Mouse (Mus musculus) stomach, postnatal 0 days (tissue): ENCODE measurements at regions not wholly inside any gene's neighbourhood (a gene's known extent, or its start where the extent isn't known, plus 50 kb on each side); places are given as distances from the start of the nearest gene placed in this dataset.

Experiments used
- CTCF ChIP-seq: IDR thresholded peaks from 2 replicates; pipeline ENCODE4 v1.5.1; 2016; ENCODE audit warnings: antibody characterized with exemption, low read depth, mild to moderate bottlenecking, moderate library complexity
- EP300 ChIP-seq: optimal IDR thresholded peaks from 2 replicates; pipeline ENCODE3; 2016; ENCODE audit warnings: antibody characterized with exemption

DNA sequence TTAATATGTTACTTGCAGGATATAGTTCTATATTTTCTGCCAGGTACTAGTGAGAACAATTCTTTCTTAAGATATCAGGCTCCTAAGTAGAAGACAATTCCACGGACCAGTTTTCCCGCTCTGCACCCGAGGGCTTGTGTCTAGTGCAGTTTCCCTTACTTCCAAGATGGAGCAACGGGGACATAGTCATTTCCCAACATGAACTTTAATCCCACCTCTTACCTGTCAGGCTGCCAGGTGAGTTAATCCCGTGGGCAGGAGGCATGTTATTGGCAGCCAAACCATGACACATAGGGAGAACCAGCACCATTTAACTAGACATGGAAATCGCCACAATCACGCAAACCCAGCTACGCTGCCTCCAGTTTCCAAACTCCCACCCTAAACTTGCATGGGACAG, 624.4 kb upstream of the 3110018I06Rik start:
- TF ChIP-seq CTCF, result no peak
- no peak for TF ChIP-seq EP300
